Mouse (Mus musculus) left cerebral cortex, postnatal 36 days (tissue): ENCODE data around the gene Ptprn2. TPM values are rescaled to one million over a fixed set of nuclear protein-coding genes. Genes with fewer than 3 reads are reported as not detected.

Source experiments
- DNase-seq, 2 experiments: peaks; one replicate each; pipeline ENCODE4 v3.0.0; 2021 to 2022; ENCODE audit warnings: low spot score in 2 of 2, mixed read lengths in 1 of 2
- intact Hi-C: fragments of 180-260 bp; cut with DNase I; formaldehyde crosslinking; loops from one replicate; pipeline ENCODE4 v1.15.1; 2025
- total RNA-seq, 2 experiments: library from RNA; stranded (reverse); gene quantifications; 2 replicates each; pipeline ENCODE4 v1.2.3; 2021

Ptprn2 gene
- total RNA-seq, 2 experiments from 2014 or later, result 356 to 375 TPM

- intact Hi-C loops, result loop anchor here (5.0 kb wide), 1 partner anchor 37 kb away; no protein-coding TSS in a partner anchor
These were observed 674.8 kb downstream of the Ptprn2 start for GRCm38 (mm10) chr12:117160211-117160891.

DNA sequence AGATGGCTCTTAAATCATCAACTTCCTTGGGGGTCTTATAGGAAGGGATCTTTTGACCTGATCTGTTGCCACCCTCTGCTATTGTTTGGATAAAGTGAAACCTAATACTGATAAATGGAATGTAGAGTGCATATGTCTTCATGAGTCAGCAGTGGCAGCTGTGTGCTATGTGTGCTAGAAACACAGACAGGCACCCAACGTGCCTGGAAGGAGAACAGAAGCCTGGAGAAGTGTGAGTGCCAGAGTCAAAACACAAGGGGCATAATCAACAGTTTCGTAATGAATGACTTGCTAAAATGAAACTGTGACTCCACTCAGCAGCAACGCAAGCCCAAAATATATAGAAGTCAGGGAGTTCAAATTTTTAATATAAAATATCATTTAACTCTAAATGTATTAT, 676.7 kb downstream of the Ptprn2 start:
- intact Hi-C loops, result loop anchor here (5.0 kb wide), 1 partner anchor 35 kb away; no protein-coding TSS in a partner anchor
- DNase-seq, result no peak

More at GRCm38 (mm10) chr12:117160211-117160891, 674.8 kb downstream of the Ptprn2 start:
- no peak for DNase-seq

DNA sequence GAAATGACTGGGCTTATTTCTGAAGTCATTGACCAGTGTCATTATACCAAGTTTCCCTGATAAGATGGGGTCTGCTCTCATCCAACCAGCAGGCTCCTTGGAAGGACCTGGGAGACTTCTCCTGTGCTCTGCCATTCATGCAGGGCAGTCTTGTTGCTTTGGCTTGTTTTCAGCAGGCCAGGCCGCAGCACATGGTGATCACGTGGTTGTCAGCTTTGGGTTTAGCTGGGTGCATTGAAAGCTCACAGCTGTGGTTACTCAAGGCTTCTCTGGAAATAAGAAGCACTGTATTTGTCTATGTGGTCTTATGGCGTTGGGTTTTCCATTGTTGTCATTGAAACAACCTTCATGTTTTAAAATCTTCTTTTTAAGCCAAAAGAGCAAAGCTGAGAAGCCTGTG, 678.3 kb downstream of the Ptprn2 start:
- no peak for DNase-seq
- intact Hi-C loops, result loop anchor here (5.0 kb wide), 1 partner anchor 34 kb away; no protein-coding TSS in a partner anchor

GRCm38 (mm10) chr12:117166266-117166665, 680.7 kb downstream of the Ptprn2 start:
- intact Hi-C loops, result no loop called here
- DNase-seq, result no peak

- intact Hi-C loops, result no loop called here
- no peak for DNase-seq
These were observed 684.1 kb downstream of the Ptprn2 start for GRCm38 (mm10) chr12:117169670-117170069.

DNA sequence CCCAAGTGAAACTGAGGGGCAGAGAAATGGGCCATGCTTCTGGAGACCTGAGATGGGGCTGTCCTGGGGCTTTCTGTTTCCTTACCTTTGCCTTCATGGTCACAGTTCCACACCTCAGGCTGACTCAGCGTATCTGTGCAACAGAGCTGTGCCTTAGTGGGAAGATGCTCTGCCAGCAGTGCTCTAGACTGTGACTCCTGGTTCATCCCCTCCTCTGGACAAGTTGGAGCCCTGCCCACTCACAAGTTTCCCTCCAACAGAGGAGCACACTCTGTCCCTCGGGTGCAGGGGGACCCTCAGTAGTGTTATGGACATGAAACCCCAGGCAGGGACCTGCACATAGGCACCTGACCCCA, 687.0 kb downstream of the Ptprn2 start:
- intact Hi-C loops, result no loop called here
- DNase-seq, result no peak

DNA sequence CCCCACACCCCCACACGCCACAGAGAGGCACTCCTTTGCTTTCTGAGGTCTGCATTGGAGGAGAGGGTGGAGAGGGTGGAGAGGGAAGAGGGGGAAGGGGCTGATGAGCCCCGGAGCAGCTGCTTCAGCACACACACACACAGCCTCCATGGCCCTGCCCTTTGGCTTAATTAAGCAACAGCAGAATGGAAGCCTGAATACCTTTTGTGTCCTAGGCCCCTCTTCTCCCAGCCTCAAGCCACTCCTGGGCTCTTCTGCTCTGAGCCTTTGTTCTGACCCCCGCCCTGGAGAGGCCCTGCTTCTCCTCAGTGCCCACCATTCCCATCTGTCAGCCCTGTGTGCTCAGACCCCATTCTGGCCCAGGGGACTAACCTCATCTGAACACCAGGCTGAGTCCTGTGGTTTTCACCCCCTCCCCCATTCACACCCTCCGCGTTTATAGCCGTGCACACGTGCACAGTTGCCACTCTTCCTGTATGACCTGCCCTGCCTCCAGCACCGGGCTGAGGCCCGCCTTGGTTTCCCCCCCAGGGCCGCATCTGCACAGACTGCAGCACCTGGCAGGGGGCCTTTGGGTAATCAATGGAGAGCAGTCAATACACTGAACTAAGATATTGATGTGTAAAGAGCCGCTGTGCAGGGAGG, 687.5 kb downstream of the Ptprn2 start:
- intact Hi-C loops, result no loop called here
- no peak for DNase-seq

DNA sequence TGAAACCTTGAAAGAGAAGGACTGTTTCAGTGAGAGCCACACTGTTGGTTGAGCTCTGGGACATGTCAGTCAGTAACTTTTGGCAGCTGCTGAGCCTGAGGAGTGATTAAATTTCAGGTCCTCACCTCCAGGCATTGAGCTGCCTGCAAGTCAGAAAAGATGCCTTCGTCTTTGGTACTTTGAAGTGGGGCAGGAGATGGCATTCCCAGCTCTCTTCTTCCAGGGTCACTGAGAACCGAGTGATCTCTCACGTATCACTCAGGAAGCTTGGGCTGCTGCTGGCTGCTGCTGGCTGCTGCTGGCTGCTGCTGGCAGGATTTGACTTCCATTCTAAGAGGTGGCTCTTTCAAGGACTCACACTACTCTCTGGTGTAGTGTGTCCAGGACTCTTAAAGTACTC, 688.7 kb downstream of the Ptprn2 start:
- intact Hi-C loops, result no loop called here

GRCm38 (mm10) chr12:117175072-117175681, 689.7 kb downstream of the Ptprn2 start:
- DNase-seq, result peak in 1 of 2 experiments; percentile 48
- intact Hi-C loops, result no loop called here

More for the DNA sequence above, 688.7 kb downstream of the Ptprn2 start:
- no peak for DNase-seq

GRCm38 (mm10) chr12:117176259-117176823, 690.8 kb downstream of the Ptprn2 start:
- intact Hi-C loops, result no loop called here
- DNase-seq, result no peak

DNA sequence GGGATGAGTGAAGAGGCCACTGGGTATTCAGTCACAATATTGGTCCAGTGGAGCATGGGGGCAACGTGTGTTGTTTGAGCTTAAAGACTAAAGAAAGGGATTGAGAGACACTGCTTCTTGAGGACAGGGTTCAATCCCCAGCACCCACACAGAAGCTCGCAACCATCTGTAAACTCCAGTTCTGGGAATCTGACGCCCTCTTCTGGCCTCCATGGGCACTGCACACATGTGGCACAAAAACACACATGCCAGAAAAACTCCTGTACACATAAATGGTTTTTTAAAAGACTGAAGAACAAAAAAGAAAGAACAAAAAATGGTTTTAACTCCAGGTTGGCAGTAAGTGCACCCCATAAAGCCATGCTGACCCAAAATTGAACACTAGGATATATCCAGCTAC, 701.6 kb downstream of the Ptprn2 start:
- intact Hi-C loops, result no loop called here
- DNase-seq, result no peak

- DNase-seq, result peak; percentile 49 to 52
- intact Hi-C loops, result no loop called here
These were observed 706.5 kb downstream of the Ptprn2 start for GRCm38 (mm10) chr12:117192001-117192400.

GRCm38 (mm10) chr12:117196721-117197425, 711.4 kb downstream of the Ptprn2 start:
- DNase-seq, result peak; percentile 72
- intact Hi-C loops, result loop anchor here (5.0 kb wide), 1 partner anchor 35 kb away; no protein-coding TSS in a partner anchor

DNA sequence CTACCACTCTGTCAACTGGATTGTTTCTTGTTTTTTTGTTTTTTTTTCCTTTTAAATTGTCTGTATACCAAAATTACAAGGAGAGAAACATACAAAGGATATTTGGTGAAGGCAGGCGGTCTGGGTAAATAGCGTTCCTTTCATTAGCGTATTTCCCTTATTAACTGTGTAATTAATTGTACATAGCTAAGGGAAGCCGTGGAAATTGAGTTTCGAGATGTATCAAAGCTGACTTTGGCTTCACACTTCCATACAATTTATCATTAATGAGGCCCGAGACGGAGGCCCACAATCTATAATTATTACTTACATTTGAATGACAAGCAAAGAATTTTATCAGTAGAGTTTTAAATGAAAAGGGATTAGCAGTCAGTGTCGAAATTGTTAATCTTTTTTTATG, 712.6 kb downstream of the Ptprn2 start:
- intact Hi-C loops, result loop anchor here (5.0 kb wide), 1 partner anchor 36 kb away; no protein-coding TSS in a partner anchor
- DNase-seq, result no peak

- intact Hi-C loops, result no loop called here
- DNase-seq, result peak; percentile 67 to 72
These were observed 714.6 kb downstream of the Ptprn2 start for GRCm38 (mm10) chr12:117200117-117200516.

- DNase-seq, result no peak
- intact Hi-C loops, result no loop called here
These were observed 715.1 kb downstream of the Ptprn2 start for GRCm38 (mm10) chr12:117200590-117200989.

DNA sequence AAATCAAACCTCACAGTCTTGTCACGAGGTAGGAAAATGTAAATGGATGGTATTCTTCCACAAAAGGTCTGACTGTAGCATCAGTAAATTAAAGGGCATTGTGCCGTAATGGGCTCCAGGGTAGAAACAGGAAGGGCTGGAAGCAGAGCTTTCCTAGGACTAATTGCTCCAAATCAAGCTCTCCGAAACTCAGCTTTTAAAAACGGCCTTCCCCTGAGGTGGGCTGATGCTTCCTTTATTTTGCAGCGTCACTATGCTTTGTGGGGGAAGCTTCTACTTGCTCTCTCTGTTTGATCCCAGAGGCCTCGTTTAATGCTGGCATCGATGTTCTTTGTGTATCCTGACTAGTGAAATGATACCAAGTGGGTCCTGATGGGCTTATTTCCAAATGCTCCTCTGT, 718.0 kb downstream of the Ptprn2 start:
- DNase-seq, result no peak
- intact Hi-C loops, result no loop called here

DNA sequence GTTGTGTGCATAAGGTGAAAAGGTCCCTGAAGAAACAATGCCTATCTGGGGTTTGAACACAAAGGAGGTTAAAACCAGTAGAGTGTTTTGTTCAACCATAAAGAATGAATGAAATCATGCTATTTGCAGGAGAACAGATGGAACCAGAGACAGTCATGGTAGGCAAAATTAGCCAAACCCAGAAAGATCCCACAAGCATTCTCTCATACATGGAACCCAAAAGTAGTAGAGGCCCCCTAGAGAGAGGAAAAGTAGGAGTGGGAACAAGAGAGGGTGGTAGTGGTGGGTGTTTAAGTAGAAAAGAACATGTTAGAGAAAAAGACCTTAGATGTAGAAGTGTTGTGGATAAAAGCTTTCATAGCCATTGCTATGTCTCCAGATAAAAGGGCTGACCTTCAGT, 719.4 kb downstream of the Ptprn2 start:
- intact Hi-C loops, result no loop called here
- DNase-seq, result no peak

- intact Hi-C loops, result no loop called here
- DNase-seq, result no peak
These were observed 722.1 kb downstream of the Ptprn2 start for GRCm38 (mm10) chr12:117207421-117208120.
